Mouse (Mus musculus): ENCODE measurements around the gene Lsm11. TPM values are rescaled to one million over a fixed set of nuclear protein-coding genes. Genes with fewer than 3 reads are reported as not detected.

The Lsm11 gene
- polyA plus RNA-seq, 1 experiment, result 16.9 TPM

- Histone ChIP-seq H3K36me3 (replicated peaks; ENCODE audit: low read length) (no peaks in the 10 kb centered on the region), H3K4me3 (replicated peaks) (no peak overlapping the region), H3K27me3 (replicated peaks) (peaks cover 6% of the 10 kb centered on the region), H3K4me1 (peaks cover 6% of the 10 kb centered on the region; the same call in 1 of the 2 replicates), H3K9me3 (peaks cover 10% of the 10 kb centered on the region)
- TF ChIP-seq FLI1 (IDR thresholded peaks at IDR 0.05; ENCODE audit: low read length), result no peak
- no peak for TF ChIP-seq GATA1 (IDR thresholded peaks at IDR 0.05; ENCODE audit: borderline replicate concordance, low read length)
Measured at GRCm38 (mm10) chr11:45960003-45960402, 15.3 kb upstream of the Lsm11 start.

- no peak overlapping the region for H3K4me3 ChIP-seq (replicated peaks)
- peaks cover 6% of the 10 kb centered on the region for H3K27me3 ChIP-seq (replicated peaks)
- peaks cover 8% of the 10 kb centered on the region; the same call in 1 of the 2 replicates for H3K4me1 ChIP-seq
- H3K9me3 ChIP-seq, result peaks cover 10% of the 10 kb centered on the region
- TF ChIP-seq GATA1 (IDR thresholded peaks at IDR 0.05; ENCODE audit: borderline replicate concordance, low read length) (no peak), FLI1 (IDR thresholded peaks at IDR 0.05; ENCODE audit: low read length) (no peak)
- H3K36me3 ChIP-seq (replicated peaks; ENCODE audit: low read length), result no peaks in the 10 kb centered on the region
Measured at GRCm38 (mm10) chr11:45959598-45959997, 14.9 kb upstream of the Lsm11 start.

GRCm38 (mm10) chr11:45955127-45955627, 10.4 kb upstream of the Lsm11 start, which contains the start of gene Thg1l:
Thg1l (minus strand) TSS chr11:45955494.
- Histone ChIP-seq H3K9me3 (no peaks in the 10 kb centered on the region), H3K4me1 (peaks cover 17% of the 10 kb centered on the region), H3K36me3 (replicated peaks; ENCODE audit: low read length) (peaks cover 26% of the 10 kb centered on the region), H3K27me3 (replicated peaks) (no peaks in the 10 kb centered on the region), H3K4me3 (replicated peaks) (peak within 1 kb of the TSS; percentile 94)
- peak; percentile 82 for TF ChIP-seq FLI1 (IDR thresholded peaks at IDR 0.05; ENCODE audit: low read length)
- no peak for TF ChIP-seq GATA1 (IDR thresholded peaks at IDR 0.05; ENCODE audit: borderline replicate concordance, low read length)

GRCm38 (mm10) chr11:45947491-45947890, 2.8 kb upstream of the Lsm11 start:
- Histone ChIP-seq H3K4me3 (replicated peaks) (no peak overlapping the region), H3K27me3 (replicated peaks) (no peaks in the 10 kb centered on the region), H3K4me1 (peaks cover 27% of the 10 kb centered on the region), H3K36me3 (replicated peaks; ENCODE audit: low read length) (peaks cover 48% of the 10 kb centered on the region), H3K9me3 (no peaks in the 10 kb centered on the region)
- TF ChIP-seq GATA1 (IDR thresholded peaks at IDR 0.05; ENCODE audit: borderline replicate concordance, low read length), result no peak
- no peak for TF ChIP-seq FLI1 (IDR thresholded peaks at IDR 0.05; ENCODE audit: low read length)

- Histone ChIP-seq H3K4me3 (replicated peaks) (no peak overlapping the region), H3K36me3 (replicated peaks; ENCODE audit: low read length) (peaks cover 44% of the 10 kb centered on the region)
- TF ChIP-seq GATA1 (IDR thresholded peaks at IDR 0.05; ENCODE audit: borderline replicate concordance, low read length), result no peak
- TF ChIP-seq FLI1 (IDR thresholded peaks at IDR 0.05; ENCODE audit: low read length), result no peak
Measured at GRCm38 (mm10) chr11:45946796-45947195, 2.1 kb upstream of the Lsm11 start.

GRCm38 (mm10) chr11:45943891-45944642, 668 bp downstream of the Lsm11 start:
- peaks cover 41% of the 10 kb centered on the region for H3K4me1 ChIP-seq
- TF ChIP-seq GATA1 (IDR thresholded peaks at IDR 0.05; ENCODE audit: borderline replicate concordance, low read length) (no peak), FLI1 (IDR thresholded peaks at IDR 0.05; ENCODE audit: low read length) (no peak)
- H3K4me3 ChIP-seq (replicated peaks), result peak overlapping the region; percentile 99
- no peaks in the 10 kb centered on the region for H3K27me3 ChIP-seq (replicated peaks)
- peaks cover 42% of the 10 kb centered on the region for H3K36me3 ChIP-seq (replicated peaks; ENCODE audit: low read length)
- H3K9me3 ChIP-seq, result no peaks in the 10 kb centered on the region

More at GRCm38 (mm10) chr11:45946796-45947195, 2.1 kb upstream of the Lsm11 start:
- Histone ChIP-seq H3K9me3 (no peaks in the 10 kb centered on the region), H3K27me3 (replicated peaks) (no peaks in the 10 kb centered on the region), H3K4me1 (peaks cover 32% of the 10 kb centered on the region)

- TF ChIP-seq FLI1 (IDR thresholded peaks at IDR 0.05; ENCODE audit: low read length), result no peak
- TF ChIP-seq GATA1 (IDR thresholded peaks at IDR 0.05; ENCODE audit: borderline replicate concordance, low read length), result no peak
- Histone ChIP-seq H3K9me3 (no peaks in the 10 kb centered on the region), H3K4me1 (peaks cover 46% of the 10 kb centered on the region), H3K36me3 (replicated peaks; ENCODE audit: low read length) (peaks cover 35% of the 10 kb centered on the region), H3K4me3 (replicated peaks) (peak overlapping the region; percentile 99), H3K27me3 (replicated peaks) (no peaks in the 10 kb centered on the region)
Measured at GRCm38 (mm10) chr11:45943108-45943705, 1.5 kb downstream of the Lsm11 start.

GRCm38 (mm10) chr11:45942281-45942680, 2.5 kb downstream of the Lsm11 start:
- Histone ChIP-seq H3K27me3 (replicated peaks) (no peaks in the 10 kb centered on the region), H3K9me3 (no peaks in the 10 kb centered on the region), H3K4me1 (peaks cover 46% of the 10 kb centered on the region), H3K36me3 (replicated peaks; ENCODE audit: low read length) (peaks cover 33% of the 10 kb centered on the region), H3K4me3 (replicated peaks) (no peak overlapping the region)
- TF ChIP-seq GATA1 (IDR thresholded peaks at IDR 0.05; ENCODE audit: borderline replicate concordance, low read length), result no peak
- no peak for TF ChIP-seq FLI1 (IDR thresholded peaks at IDR 0.05; ENCODE audit: low read length)

- peaks cover 31% of the 10 kb centered on the region for H3K4me1 ChIP-seq
- peak overlapping the region; percentile 46 for H3K4me3 ChIP-seq (replicated peaks)
- H3K36me3 ChIP-seq (replicated peaks; ENCODE audit: low read length), result peaks cover 67% of the 10 kb centered on the region
- H3K27me3 ChIP-seq (replicated peaks), result no peaks in the 10 kb centered on the region
- TF ChIP-seq GATA1 (IDR thresholded peaks at IDR 0.05; ENCODE audit: borderline replicate concordance, low read length) (no peak), FLI1 (IDR thresholded peaks at IDR 0.05; ENCODE audit: low read length) (no peak)
- no peaks in the 10 kb centered on the region for H3K9me3 ChIP-seq
Measured at GRCm38 (mm10) chr11:45938917-45939316, 5.8 kb downstream of the Lsm11 start.

- Histone ChIP-seq H3K4me3 (replicated peaks) (no peak overlapping the region), H3K9me3 (no peaks in the 10 kb centered on the region), H3K4me1 (peaks cover 19% of the 10 kb centered on the region), H3K27me3 (replicated peaks) (no peaks in the 10 kb centered on the region), H3K36me3 (replicated peaks; ENCODE audit: low read length) (peaks cover 79% of the 10 kb centered on the region)
- no peak for TF ChIP-seq FLI1 (IDR thresholded peaks at IDR 0.05; ENCODE audit: low read length)
- no peak for TF ChIP-seq GATA1 (IDR thresholded peaks at IDR 0.05; ENCODE audit: borderline replicate concordance, low read length)
Measured at GRCm38 (mm10) chr11:45937478-45937877, 7.3 kb downstream of the Lsm11 start.

All from megakaryocyte, embryonic 14.5 days (primary cell).